Mouse (Mus musculus) lung, adult 2 months (tissue): Measurements from ENCODE around the gene Rnf215.

Experiments
- CTCF ChIP-seq: fragments of 200-500 bp; IDR thresholded peaks from 2 replicates; pipeline ENCODE4 v1.5.1; 2011; ENCODE audit warnings: mild to moderate bottlenecking, low read length, control low read depth; ENCODE audit not compliant: insufficient read depth
- POLR2A ChIP-seq: fragments of 200-500 bp; IDR thresholded peaks from 2 replicates; pipeline ENCODE4 v1.6.1; 2011; ENCODE audit warnings: low read depth, mild to moderate bottlenecking, control low read depth, low read length, borderline replicate concordance; ENCODE audit errors: extremely low read depth

- no peak for TF ChIP-seq CTCF
- TF ChIP-seq POLR2A = no peak
Observed at GRCm38 (mm10) chr11:4160758-4161480, 25.9 kb downstream of the Rnf215 start.
